Mouse (Mus musculus) lung, postnatal 25 days (tissue): Measurements from ENCODE around the gene Lrba.

Experiments
- DNase-seq: peaks from one replicate; pipeline ENCODE4 v3.0.0; 2022; ENCODE audit warnings: low spot score

Lrba gene

DNA sequence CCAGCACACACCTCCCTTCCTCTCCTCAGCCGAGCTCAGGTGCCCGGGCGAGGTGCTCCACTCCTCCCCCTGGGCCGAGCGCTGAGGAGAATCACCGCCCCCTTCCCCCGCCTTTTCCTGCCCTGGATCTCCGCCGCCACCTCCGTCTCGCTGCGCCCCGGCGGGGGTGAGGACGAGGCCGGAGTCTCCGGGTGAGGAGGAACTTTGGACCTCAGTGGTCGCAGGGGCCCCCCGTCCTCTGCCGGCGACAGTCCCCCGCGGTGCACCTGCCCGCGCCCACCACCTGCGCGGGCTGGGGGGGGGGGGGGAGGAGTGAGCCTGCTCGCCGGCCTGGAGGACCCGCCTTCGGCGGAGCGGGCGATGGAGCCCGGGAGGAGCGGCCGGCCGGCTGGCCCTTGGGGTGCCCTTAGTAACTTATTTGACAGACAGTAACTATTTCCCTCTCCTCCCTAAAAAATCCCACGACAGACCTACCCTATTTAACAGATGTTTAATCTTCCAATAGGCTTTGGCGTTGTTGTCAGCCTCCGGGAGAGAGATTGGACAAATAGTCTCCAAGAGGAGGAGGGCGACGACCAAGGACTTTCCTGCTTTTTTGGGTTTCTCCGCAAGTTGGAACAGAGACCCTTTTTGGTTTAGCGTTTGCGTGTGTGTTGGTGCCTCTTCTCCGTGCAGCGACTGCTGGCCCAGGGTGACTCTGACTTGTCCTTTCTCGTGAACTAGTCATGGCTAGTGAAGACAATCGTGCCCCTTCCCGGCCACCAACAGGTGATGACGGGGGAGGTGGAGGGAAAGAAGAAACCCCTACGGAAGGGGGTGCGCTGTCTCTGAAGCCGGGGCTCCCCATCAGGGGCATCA lies at the start of gene Lrba:
TSS of gene Lrba (plus strand) at position 117 of the 858 bp plus-strand sequence.
- DNase-seq: peak; percentile 82

DNA sequence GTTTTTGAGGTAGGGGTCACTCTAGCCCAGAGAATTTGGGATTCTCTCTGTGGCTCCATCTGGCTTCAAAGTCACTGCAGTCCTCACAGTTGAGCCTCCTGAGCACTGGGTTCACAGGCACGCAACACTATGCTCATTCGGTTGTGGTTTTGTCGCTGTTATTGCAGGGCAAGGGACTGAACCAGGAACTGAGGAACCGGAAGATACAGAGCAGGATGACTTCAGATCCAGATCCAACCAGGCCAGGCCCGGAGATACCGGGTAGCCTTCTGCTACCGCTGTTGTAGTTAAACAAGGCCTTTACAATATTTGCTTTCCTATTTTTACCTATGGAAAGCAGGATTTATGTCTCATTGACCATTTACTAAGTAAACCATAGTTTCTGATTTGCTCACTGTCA lies 44.8 kb upstream of the Lrba start:
- DNase-seq: no peak

DNA sequence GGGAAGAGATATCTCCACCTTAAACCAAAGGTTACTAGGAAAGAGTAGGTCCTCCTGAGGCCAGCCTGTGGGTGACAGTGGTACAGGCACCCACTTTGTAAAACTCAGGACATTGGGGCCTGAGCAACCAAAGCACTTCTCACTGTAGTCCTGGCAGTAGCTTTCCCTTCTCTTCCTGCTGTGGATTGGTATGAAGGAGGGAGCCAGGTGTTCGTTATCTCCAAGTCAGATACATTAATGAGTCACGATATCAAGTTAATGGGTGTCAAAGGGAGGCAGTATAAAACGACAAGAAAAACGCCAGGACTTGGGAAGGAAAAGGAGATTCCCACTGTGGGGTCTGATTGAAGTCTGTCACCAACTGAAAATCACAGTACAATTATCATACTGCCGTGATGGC lies 43.4 kb upstream of the Lrba start:
- DNase-seq: no peak

DNA sequence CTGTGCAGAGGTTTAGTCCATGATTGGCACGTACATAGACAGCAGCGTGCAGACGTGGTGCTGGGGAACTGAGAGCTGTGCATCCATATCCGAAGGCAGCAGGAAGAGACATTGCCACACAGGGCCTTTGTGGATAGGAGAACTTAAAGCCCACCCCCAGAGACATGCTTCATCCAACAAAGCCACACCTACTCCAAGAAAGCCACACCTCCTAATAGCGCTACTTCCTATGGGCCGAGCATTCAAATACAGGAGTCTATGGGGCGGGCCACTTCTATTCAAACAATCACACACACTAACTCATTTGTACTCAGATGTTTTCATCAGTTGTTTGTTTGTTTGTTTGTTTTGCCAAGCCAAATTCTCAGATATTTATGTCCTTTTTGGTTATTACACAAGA lies 39.9 kb upstream of the Lrba start:
- DNase-seq: no peak

DNA sequence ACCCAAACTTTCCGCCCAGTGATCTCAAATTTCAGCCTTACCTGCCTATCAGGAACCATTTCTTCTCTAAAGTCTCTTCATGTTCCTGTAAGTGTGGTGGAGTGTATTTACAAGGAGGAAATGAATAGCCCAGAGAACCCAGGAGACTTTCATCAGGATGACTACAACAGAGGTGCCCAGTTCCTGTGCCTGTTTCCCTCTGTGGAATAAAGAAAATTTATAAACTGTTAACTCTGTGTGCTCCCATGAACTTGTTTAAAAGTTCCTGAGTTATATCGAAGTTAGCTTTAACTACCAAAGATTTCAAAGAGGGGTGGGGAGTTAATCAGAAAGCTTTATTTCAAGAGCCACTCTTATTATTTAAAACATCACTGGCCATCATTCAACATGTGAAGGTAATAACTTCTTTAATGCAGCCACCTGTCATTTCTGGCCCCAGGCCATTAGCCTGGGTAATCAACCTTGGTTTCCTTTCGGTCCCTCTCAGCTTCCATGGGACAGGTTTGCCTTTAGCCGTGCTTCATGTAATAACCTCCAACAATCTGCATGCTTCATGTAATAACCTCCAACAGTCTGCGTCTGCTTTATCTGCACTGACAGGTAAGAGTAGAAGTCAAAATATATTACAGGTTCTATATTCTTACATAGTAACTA lies 36.6 kb upstream of the Lrba start:
- peak; percentile 15 for DNase-seq

DNA sequence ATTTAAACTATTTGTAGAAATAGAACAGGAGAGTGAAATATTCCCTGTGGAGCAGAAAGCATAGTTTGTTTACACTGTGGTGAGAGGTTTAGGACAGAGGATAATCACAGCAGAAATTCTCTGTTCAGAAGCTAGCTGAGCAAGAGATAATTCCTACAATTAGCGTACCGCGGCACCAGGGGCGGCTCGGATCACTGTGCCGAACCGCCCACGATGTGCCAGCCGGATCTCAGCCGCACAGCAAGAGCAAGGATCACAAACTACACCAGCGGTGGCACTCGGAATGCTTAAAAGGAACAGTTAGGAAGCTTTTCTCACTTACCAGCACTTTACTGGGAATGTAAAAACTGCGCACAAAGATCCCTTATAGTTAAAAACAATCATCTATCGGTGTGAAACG lies 28.5 kb upstream of the Lrba start:
- DNase-seq: no peak

DNA sequence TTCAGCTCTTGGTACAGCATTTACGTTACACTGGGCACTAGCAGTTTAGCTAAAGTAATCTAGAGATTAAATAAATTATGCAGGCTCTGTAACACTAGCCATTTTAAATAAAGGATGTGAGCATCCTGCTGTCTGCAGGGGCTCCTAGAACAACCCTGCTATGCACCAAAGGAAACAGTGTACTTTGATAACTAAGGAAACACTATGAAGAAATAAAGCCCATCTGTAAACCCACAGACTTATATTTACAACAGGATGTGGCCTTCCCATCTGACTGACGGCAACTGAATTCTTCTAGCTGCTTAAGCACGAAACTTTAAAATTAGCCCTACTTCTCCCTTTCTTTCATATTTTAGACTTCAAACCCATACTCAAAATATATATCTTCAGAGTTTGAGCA lies 28.0 kb upstream of the Lrba start:
- DNase-seq: no peak

DNA sequence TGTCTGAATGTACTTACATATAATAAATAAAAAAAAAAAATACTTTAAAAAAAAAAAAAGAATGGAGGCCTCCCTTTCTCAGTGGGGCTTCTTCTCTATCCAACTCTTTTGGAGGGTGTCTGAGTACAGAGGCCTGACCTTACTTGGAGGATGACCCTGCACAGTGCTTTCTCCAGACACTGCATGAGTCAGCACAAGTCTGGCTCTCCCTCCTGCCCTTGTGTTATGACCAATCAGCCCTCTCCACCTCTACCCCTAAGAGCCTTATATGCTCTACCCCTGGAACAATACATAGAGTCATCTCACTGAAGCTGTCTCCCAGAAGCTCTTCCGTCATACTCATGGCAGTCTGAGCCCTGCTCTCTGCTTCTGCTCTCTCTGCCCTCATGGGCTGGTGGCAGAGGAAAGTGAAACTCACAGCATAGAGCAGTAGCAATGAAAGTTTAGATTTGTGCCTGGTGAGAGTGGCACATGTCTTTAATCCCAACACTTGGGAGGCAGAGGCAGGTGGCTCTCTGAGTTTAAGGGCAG lies 22.8 kb upstream of the Lrba start:
- DNase-seq: no peak

DNA sequence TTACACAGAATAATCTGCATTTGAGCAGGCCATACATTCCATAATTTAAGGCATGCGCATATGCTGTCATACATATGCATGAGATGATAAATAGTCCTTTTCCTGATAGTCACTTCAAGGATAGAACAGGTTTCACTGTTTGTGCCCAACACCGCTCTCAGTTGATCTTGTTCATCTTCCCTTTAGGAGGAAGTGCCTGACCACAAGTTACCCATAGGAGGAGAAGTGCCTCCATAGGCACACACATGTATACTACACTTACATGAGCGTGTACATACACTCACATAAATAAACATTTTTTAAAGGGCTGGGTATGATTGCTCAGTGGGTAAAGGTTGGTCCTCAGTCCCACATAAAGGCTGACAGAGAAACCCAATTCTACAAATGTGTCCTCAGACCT lies 22.0 kb upstream of the Lrba start:
- no peak for DNase-seq

DNA sequence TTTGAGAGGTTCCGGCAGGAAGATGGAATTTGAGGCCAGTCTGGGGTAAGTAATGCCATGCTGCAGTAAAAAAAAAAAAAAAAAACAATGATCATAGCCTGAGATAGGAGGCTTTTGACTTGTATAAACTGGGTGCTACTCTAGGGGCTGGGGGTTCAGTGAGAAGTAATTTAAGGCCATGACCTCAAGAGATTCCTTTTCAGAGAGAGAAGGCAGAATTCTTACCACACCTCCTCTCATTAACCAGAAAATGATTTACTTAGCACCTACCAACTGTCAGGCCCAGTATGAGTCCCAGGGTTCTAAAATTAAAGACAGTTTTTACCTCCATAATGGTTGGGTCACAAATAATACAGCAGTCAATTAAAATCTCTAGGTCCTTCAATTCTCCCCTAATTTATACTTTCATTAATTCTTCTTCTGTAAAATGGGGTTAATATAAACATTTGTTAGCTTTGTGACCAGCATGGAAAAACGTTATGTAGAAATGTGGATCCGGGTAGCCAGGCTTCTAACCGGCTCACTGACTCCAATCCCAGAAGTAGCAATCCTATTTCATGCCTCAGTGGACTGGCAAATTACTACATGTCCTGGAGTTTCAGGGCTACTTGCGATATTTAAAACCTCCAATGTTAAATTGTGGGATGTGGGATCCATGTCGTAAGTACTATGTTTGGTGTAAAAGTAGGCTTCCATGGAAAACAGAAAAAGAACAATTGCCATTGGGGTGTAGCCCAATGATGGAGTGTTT lies 19.7 kb upstream of the Lrba start:
- no peak for DNase-seq

DNA sequence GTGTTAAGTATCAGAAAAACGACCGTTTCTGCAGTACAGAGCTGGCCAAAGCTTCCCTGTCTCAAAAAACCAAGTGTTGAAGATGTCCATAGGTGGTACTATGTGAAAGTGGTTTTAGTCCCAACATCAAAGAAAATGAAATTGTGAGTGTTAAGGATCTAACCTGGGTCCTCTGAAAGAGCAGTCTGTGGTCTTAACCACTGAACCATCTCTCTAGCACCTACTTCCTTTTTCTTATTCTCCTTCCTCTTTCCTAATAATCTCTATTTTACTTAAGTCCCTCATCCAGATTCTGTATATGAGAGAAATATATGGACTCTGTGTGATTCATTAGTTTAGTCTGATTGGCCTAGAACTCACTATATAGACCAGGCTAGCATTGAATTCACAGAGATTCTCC lies 17.9 kb upstream of the Lrba start:
- no peak for DNase-seq

DNA sequence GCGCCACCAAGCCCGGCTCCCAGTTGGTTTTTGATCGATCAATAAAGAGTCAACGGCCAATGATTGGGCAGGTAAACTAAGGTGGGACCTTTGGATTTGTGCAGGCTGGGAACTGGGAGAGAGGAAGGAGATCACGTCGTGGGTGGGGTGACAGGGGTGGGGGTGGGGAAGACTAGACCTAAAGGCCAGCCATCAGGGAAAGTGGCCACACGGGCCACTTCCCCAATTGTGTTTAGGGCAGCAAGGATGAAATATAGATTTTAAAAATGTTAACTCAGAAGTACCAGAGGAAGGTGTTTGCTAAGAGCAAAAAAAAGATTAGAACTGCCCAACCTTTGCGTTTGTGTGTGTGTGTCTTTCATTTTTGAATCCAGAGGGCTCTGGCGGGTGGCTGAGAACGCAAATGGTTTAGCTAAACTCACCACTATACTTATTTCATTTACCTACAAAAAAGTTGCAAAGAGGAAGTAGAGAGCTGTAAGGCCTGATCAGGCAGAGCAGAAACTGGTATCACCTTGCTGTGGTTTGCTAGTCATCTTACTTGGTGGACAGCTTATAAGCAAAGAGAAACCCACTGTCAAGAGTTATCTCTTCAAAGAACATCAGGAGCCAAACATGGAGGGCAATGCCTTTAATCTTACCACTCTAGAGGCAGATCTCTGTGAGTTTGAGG lies 14.1 kb upstream of the Lrba start:
- no peak for DNase-seq

DNA sequence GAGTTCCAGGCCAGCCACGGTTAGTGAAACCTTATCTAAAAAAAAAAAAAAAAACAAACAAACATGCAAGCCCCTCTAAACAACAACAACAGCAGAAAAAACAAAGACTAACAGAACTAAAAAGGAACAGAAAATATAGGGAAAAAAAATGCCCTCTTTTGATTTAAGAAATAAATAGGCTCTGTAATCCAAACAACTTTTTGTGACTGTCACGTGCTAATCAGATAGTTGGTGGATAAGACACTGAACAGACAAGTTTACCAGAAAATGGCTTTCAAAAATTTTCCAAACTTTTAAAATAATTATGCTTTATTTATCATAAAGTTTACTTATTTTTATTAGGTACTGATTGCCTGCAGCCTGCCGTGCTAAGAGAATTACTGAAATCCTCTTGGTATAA lies 13.5 kb upstream of the Lrba start:
- DNase-seq: no peak

DNA sequence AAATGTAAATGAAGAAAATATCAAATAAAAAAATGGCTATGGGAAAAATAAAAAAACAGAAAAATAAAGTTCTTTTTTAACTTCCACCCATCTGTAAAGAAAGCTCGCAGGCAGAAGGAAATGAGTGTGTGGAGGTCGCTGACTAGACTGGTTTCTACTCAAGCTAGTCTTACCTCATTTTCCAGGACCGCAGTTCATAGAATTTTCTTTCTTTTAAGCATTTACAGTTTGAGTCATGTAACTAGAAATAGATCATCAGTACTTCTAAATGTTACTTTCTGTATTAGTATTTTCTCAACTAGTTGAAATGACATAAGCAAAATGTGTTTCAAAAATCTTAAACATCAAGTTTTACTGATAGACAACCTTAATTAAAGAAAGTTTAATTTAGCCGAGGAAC lies 10.2 kb upstream of the Lrba start:
- DNase-seq: no peak

DNA sequence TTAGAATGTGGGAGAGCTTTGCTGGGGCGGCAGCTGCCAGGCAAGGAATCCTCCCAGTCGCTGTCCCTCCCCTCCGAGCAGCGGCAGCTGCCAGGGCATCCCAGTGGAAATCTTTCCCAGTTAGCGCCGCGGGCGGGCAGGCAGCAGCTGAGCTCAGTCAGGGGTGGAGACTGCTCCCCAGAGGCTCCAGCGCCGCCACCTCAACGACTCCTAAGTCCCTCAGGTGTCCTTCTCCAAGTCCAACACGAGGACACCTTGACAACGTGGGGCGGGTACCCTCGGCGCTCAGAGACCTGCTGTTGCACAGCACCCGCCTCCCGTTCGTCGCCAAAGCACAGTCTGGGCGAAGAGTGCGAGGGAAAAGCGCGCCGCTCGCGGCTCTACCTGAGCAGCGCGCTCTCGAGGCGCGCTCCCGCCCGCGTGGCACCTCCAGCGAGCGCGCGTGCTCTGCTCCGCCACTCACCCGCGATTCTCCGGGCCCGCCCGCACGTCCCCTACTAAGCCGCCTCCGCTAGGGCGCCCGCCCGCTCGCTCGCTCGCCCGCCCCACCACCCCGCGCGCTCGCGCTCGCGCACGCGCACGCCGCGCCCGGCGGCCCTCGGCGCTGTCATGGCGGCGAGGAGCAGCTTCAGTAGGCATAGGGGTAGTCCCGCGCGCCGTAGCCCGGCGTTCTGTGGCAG lies 706 bp upstream of the Lrba start:
- peak; percentile 85 for DNase-seq

DNA sequence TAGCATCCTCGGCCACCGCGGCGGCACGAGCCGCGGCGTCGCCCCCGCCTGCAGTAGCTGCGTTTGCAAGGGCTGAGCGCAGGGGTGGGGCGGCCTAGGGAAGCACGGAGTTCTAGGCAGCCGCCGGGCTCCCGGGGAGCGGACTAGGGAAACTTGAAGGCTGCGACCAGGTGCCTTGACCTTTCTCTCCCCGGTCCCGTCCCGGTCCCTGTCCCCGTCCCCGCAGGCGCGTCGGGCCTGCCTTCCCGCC lies 241 bp upstream of the Lrba start:
- DNase-seq: no peak

DNA sequence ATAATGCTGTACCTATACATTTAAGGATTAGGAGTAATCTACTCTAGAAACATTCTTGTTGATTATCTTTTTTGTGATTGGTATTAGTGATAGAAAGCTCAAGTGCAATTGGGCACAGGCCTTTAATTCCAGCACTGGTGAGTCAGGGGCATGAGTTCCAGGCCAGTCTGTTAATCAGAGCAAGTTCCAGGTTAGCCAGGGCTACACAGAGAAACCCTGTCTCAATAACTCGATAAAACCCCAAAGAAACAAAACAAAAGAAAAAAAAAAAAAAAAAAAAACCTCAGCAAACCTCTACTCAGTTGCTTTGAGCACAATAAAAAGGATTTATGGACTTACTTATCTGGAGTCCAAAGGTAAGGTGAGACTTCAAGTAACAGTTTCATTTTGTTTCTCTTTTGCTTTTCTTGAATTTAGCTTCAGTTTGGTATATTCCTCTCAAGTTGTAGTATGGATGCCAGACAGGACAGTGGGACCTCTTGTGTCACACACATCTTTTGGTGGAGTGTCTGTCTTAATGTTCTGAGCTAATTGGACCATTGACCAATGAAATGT lies 7.1 kb downstream of the Lrba start:
- no peak for DNase-seq

DNA sequence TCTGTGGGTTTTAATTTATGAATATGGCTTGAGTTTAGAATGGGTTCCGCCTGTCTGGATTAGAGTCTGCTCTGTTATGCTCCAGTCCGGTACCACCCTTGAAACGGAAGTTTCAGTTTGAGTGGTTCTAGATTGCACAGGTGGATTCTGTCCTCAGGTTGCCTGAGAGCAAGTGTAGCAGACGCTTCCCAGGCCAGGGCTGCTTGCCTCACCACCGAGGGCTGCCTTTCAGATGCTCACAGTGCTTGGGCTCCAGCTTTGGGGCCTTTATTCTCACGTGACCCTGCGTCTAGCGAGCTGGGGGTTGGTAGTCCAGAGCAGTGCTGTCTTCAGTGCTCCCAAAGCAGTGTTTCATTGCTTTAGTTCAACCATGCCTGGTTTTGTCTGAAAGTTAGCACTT lies 22.7 kb downstream of the Lrba start:
- DNase-seq: no peak

DNA sequence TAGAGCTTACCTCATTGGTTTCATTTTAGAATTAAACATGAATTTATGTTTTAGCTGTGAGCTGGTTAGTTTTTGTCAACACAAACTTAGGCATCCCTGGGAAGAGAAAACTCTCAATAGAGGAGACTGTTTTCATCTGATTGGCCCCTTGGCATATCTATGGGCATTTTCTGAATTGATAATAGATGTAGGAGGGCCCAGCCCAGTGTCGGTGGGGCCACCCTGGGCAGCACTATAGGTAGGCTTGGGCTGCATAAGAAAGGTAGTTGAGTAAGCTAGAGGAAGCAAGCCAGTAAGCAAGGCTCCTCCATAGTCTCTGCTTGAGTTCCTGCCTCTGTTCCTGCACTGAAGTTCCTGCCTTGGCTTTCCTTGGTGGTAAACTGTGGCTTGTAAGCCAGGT lies 26.7 kb downstream of the Lrba start:
- DNase-seq: no peak

DNA sequence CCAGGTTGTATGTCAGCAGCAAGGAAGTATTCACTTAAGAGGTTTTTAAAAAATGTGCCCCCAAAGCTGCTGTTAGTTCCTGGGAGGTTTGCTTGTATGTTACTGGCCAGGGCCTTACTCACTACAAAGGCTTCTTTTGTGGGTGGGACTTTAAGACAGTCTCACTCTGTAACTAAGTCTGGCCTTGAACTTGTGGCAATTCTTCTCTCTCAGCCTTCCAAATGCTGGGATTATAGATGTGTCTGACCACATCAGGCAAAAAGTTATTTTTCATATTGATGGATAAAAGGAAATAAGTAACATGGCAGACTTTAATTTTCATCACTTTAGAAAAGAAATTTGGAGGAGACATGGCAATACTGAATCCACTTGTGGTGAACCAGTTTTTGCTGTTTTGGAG lies 28.1 kb downstream of the Lrba start:
- no peak for DNase-seq

DNA sequence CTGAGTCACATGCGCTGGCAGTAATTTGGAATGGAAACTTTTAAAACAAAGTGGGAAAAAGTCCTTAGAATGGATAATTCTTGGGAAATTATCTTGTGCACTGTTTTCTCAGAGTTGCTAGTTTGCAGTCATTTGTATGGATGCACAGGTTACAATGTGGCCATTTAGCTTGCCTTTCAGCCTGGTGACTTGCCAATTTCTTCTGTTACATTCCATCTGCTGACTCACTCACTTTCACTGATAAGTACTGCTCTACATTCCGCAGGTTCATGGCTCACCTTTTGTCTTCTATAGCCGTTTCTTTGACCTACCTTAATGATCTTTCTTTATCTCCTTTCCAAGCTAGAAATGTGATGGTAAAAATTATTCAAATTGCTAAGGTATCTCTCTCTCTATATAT lies 28.6 kb downstream of the Lrba start:
- DNase-seq: peak; percentile 52

DNA sequence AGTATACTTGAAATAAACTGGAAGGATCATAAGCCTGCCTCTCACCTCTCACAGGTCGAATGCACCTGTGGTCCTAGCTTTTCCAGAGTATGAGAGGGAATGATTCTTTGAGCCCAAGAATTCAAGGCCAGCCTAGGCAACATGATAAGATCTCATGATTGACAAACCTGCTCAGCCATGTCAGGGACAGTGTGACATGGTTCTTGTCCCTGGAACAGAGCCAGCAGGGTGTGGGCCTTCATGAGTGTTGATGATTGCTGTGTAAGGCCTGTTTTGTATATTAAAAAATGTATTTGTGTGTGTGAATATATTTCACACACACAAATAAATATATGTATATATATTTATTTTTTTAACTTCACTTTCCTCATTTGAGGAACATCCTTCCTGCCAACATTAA lies 29.3 kb downstream of the Lrba start:
- DNase-seq: no peak
